Mouse (Mus musculus) left cerebral cortex, adult 2 months (tissue): ENCODE data around the gene Gm826. TPM values are rescaled to one million over a fixed set of nuclear protein-coding genes. Genes with fewer than 3 reads are reported as not detected.

Experiments used
- DNase-seq, 2 experiments: peaks; one replicate each; pipeline ENCODE4 v3.0.0; 2021 to 2022; ENCODE audit warnings: low spot score in 2 of 2, mixed read lengths in 1 of 2; ENCODE audit errors: extremely low spot score in 1 of 2
- H3K27ac ChIP-seq: fragments of 200-600 bp; 2 replicates; pipeline ENCODE4 v1.8.1; 2022
- H3K4me3 ChIP-seq: fragments of 200-600 bp; 2 replicates; pipeline ENCODE4 v1.8.1; 2022
- CTCF ChIP-seq: fragments of 200-600 bp; IDR thresholded peaks from 2 replicates; pipeline ENCODE4 v1.8.1; 2022; ENCODE audit warnings: antibody characterized with exemption, mild to moderate bottlenecking, moderate library complexity
- intact Hi-C: fragments of 180-260 bp; cut with DNase I; formaldehyde crosslinking; loops from one replicate; pipeline ENCODE4 v1.15.1; 2025
- total RNA-seq, 2 experiments: library from RNA; stranded (reverse); gene quantifications; 2 replicates each; pipeline ENCODE4 v1.2.3; 2021

Gene Gm826
- total RNA-seq, 2 experiments from 2014 or later = not detected

DNA sequence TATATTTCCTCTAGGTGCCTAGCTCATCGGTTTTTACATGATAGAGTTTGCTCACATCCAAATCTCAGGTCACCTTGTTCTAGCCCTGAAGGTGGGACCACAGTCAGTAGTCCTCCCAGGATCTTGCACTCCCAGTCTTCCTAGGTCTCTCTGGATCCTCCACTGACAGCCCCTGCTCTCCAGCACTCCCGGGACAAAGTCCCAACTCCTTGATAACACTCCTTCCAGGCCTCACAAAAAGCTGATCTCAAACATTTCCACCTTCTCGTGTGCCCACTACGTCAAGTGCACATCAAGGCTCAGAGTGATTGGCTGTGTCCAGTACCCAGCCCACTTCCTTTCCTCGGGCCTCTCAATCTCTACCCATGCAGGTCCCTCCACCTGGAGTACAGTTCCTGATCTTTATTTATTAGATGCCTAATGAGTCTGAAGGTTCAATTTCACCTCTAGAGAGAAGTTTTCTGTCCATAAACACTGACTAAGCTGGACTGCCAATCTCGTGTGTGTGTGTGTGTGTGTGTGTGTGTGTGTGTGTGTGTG is 8.8 kb downstream of the Gm826 start:
- Histone ChIP-seq H3K4me3 (no peak overlapping the region), H3K27ac (no peak overlapping the region)
- intact Hi-C loops = no loop called here

DNA sequence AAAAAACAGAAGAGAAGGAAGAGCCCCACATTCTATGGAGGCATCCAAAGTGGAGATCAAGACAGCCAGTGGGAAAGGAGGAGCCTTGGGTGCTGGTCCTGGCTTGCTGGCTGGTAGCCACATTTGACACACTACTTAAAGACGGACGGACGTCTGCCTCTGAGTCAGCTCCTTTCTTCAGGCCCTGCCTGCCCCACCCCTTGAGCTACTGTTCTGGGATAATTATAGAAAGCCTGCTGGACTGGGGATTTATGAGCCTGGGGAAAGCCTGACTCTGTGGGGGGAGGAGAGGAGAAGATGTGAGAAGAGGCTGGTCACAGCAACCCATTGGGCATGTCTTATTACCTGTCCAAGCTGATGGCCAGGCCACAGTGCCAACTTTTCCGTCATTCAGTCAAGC is 12.1 kb downstream of the Gm826 start:
- TF ChIP-seq CTCF = no peak
- no peak for DNase-seq
- intact Hi-C loops = no loop called here
- no peak overlapping the region for H3K4me3 ChIP-seq
- H3K27ac ChIP-seq = no peak overlapping the region

More for the DNA sequence above, 8.8 kb downstream of the Gm826 start:
- no peak for DNase-seq
- no peak for TF ChIP-seq CTCF

DNA sequence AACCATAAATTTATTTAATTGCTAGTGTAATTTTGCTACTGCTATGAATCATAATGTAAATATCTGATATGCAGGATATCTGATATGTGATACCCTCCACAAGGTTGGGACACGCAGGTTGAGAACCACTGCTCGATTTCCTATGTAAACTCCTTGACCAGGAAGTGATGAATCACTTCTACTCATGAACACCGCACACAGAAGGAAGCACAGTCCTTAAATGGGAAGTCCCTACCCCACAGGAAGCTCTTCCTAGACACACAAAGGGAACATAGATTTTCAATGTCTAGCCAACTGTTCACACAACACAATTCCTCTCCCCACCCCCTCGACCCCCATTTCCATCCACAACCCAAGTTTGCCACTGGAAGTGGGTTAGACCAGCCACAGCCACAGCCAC is 15.7 kb downstream of the Gm826 start:
- intact Hi-C loops = no loop called here
- DNase-seq = no peak
- Histone ChIP-seq H3K27ac (no peak overlapping the region), H3K4me3 (no peak overlapping the region)
- no peak for TF ChIP-seq CTCF

DNA sequence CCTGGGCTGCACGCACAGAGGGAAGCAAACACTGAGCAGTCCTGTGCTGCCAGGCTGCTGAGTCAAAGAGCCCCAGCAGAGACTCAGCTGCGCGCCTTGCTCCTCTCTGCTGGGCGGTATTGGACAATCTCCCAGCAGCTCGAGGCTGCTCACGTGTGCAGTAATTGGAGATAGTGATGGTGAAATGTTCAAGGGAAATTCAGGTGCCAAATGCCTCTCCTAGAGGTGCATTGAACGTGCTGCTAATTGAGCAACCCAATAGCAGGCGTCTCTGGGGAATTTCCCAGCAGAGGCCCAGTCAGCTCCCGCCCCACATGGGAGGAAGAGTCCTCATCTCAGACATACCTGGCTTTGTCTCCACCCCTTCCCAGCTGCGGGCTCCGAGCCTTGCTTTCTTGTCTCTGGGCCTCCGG is 20.4 kb downstream of the Gm826 start:
- peak in 1 of 2 experiments; percentile 16 for DNase-seq
- no peak overlapping the region for H3K27ac ChIP-seq

DNA sequence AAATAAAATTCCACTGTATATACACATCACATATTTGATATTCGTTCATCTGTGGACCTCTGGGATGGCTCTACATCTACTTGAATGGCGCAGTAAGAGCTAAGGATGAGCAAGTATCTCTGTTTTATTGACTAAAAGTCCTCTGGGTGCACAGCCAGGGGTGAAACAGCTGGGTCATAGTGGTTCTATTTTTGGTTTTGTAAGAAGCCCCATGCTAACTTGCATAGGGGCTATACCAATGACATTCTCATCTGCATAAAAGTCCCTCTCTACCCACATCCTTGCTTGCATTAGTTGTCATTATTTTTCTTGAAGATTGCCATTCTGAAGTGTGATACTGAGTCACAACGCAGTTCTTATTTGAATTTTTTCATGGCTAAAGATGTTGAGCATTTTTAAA is 28.9 kb downstream of the Gm826 start:
- DNase-seq = no peak
- H3K27ac ChIP-seq = no peak overlapping the region
- intact Hi-C loops = no loop called here
- no peak overlapping the region for H3K4me3 ChIP-seq
- no peak for TF ChIP-seq CTCF

More for the DNA sequence above, 20.4 kb downstream of the Gm826 start:
- no peak for TF ChIP-seq CTCF
- H3K4me3 ChIP-seq = no peak overlapping the region
- intact Hi-C loops = no loop called here

DNA sequence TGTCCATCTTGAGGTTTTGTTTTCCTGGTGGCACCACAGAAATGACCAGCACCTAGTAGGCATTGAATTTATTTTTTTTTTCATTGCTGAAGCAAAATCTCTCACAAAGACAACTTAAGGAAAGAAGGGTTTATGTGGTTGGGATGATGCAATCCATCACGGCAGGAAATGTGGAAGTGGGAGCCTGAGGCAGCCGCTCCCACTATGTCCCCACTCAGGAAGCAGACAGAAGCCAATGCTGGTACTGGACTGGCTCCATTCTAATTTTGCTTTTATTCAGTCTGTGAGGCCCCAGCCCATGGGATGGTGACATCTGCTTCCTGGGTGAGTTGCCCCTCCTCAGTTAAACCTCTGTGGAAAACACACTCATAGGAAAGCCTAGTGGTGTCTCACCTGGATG is 30.0 kb downstream of the Gm826 start:
- H3K27ac ChIP-seq = no peak overlapping the region
- DNase-seq = no peak
- intact Hi-C loops = no loop called here
- no peak for TF ChIP-seq CTCF
- no peak overlapping the region for H3K4me3 ChIP-seq

DNA sequence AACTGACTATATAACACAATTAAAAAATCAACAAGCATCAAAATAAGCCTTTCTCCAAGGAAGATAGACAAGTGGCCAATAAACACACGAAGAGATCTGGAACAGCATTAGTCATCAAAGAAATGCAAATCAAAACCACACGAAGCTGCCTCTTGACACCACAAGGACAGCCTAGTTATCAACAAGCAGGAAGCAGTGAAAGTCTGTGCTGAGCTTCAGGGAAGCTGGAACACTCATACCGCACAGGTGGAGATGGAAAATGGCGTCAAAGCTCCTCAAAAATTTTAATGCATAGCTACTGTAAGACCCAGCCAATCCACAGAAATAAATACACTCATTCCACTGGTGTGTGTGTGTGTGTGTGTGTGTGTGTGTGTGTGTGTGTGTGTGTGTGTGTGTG is 31.9 kb downstream of the Gm826 start:
- no peak for TF ChIP-seq CTCF
- intact Hi-C loops = no loop called here
- no peak for DNase-seq
- Histone ChIP-seq H3K4me3 (no peak overlapping the region), H3K27ac (no peak overlapping the region)

DNA sequence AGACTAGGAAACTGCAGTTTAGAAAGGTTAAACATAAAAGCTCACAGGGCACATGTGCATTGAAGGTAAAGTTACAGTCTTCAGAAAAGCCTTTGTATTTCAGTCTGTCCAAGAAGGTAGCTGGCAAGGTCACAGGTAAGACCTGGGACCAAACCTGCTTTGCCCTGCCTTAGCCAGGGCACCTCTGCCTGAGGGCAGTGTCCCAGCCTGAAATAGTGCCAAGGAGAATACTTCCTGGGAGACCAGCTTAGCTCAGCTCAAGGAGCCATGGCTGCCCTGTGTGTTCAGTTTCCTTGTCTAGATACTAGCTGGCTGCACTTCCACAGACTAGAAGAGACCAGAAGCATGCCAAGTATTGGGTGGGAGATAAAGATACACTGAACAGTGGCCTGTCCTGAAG is 35.4 kb downstream of the Gm826 start:
- H3K4me3 ChIP-seq = no peak overlapping the region
- intact Hi-C loops = no loop called here
- no peak for DNase-seq
- no peak for TF ChIP-seq CTCF
- no peak overlapping the region for H3K27ac ChIP-seq

DNA sequence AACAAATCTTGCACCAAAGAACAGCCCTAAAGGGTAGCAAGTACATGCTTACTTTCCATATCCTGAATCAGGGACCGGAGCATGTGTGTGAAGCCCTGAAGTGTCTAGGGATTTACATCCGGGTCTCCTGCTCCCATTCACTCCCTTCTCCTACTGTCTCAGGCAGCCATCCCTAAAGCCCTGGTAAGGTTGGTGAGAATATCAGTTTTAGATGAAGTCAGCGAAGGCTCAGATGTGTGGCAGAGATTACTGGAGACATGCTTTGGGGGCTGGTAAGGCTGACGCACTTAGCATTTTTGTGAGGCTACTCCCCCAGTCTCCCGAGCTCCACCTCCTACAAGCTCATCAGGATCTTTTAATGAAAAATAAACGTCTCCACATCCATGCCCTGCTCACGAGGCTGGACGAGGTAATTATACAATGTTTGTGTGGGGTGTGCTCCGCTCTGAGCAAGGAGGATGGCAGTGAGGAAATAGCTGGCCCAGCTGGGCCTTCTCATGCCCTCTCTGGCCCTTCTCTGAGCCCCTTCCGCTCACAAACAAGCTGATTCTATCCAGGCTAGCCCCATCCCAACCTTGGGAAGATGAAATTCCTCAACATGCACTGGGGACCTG is 45.3 kb downstream of the Gm826 start:
- intact Hi-C loops = no loop called here
- TF ChIP-seq CTCF = no peak
- DNase-seq = no peak
- no peak overlapping the region for H3K27ac ChIP-seq
- H3K4me3 ChIP-seq = no peak overlapping the region

DNA sequence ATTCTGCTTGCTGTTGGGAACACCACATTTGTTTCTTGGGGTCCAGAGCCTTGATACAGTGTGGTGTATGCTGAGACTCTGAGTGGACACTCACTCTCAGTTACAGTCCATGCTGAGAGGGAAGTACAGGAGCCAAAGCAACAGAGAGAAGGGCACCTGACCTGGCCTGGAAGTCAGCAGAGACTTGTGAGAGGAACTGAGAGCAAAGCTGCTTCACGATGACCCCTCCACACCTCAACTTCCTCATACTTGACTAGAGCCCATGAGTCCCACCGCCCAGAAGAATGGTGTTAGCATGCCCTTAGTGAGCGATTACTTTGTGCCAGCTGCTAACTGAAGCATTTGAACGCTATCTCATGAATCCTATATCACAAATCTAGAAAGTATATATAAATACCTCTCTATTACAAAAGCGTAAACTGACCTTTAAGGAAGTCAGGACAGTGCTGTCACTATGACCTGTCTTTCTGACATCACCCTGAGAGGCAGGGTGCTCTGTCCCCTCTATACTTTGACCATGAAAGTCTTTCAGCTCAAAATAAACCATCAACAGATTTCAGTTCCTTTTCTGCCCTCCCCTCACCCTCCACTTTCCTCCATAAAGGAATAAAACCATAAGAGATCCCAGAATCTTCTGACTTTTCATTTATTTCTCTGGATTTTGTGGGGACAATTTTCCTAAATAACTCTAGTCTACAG is 57.9 kb downstream of the Gm826 start:
- intact Hi-C loops = no loop called here
- no peak for TF ChIP-seq CTCF
- H3K27ac ChIP-seq = no peak overlapping the region
- H3K4me3 ChIP-seq = no peak overlapping the region
- DNase-seq = no peak

DNA sequence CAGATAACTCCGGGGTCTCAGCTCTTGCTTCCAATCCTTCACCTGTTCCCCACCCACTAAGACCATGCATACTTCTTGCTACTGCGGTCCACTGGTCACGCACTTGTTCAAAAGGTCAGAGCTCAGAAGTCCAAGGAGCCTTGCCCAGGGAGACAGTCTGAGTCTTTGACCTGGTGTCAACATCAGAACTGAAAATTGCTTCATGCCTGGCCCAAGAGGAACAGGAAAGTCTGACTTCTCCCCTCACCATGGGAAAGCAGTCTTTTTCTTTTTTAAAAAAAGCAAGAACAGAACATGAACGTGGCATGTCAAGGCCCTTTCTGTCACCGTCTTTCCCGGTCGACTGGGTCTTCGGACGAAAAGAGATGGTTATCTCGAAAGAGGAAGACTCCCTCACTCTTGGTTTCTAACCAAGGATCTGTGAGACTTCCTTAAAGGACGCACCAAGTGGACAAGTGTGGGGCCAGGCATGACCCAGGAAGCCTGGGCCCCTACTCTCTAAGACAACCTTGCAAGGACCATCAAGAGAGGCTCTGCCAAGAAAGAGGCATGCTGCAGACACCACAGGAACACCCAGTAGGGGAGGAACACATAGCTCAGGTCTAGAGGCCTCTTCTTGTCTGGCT is 66.0 kb downstream of the Gm826 start:
- DNase-seq = no peak
- no peak for TF ChIP-seq CTCF
- intact Hi-C loops = no loop called here
- Histone ChIP-seq H3K4me3 (no peak overlapping the region), H3K27ac (no peak overlapping the region)

DNA sequence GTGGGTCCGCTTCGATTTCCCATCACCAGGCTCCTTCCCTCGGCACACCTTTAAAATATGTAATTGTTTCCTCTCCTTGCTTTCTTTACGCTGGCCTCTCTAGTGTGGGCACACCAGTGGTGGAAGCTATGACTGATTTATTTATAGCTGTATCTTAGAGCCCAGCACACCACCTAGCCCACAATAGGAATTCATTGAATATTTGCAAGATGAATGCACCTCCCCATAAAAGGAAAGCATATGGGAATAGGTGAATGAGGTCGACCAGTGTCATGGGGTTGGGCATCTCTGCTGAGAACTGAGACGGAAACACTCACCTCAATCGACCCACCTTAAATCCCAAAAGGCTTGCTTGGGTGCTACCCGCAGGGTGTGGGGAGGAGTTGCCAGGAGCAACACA is 70.1 kb downstream of the Gm826 start:
- Histone ChIP-seq H3K4me3 (no peak overlapping the region), H3K27ac (no peak overlapping the region)
- TF ChIP-seq CTCF = no peak
- no peak for DNase-seq
- intact Hi-C loops = no loop called here
